Mouse (Mus musculus) forebrain, embryonic 16.5 days (tissue): ENCODE results near the gene Tsen2. TPM values are rescaled to one million over a fixed set of nuclear protein-coding genes. Genes with fewer than 3 reads are reported as not detected.

Experiments
- ATAC-seq: fragments of 200-750 bp; cut with Nextera tagmentation; 2 replicates; pipeline ENCODE4 v1.8.0; 2017; ENCODE audit warnings: mild to moderate bottlenecking, moderate library complexity
- H3K27ac ChIP-seq: fragments of 300-500 bp; sonication (generic); 2 replicates; pipeline ENCODE4 v1.5.1; 2014; ENCODE audit warnings: low read length, control low read depth
- H3K27me3 ChIP-seq: fragments of 300-500 bp; sonication (generic); replicated peaks from 2 replicates; pipeline ENCODE4 v1.6.1; 2014; ENCODE audit warnings: low read length; ENCODE audit not compliant: control insufficient read depth, insufficient read depth
- H3K36me3 ChIP-seq: fragments of 300-500 bp; sonication (generic); 2 replicates; pipeline ENCODE4 v1.6.1; 2014; ENCODE audit not compliant: control insufficient read depth, insufficient read depth
- H3K4me1 ChIP-seq: fragments of 300-500 bp; sonication (generic); replicated peaks from 2 replicates; pipeline ENCODE4 v1.6.1; 2014; ENCODE audit warnings: low read length; ENCODE audit not compliant: control insufficient read depth, insufficient read depth
- H3K4me2 ChIP-seq: fragments of 300-500 bp; sonication (generic); 2 replicates; pipeline ENCODE4 v1.6.1; 2014; ENCODE audit warnings: mild to moderate bottlenecking, low read length, control low read depth
- H3K4me3 ChIP-seq: fragments of 300-500 bp; sonication (generic); replicated peaks from 2 replicates; pipeline ENCODE4 v1.5.1; 2014; ENCODE audit warnings: mild to moderate bottlenecking, low read length, control low read depth
- H3K9ac ChIP-seq: fragments of 300-500 bp; sonication (generic); replicated peaks from 2 replicates; pipeline ENCODE4 v1.6.1; 2014; ENCODE audit warnings: low read depth, low read length, control low read depth
- H3K9me3 ChIP-seq: fragments of 300-500 bp; sonication (generic); 2 replicates; pipeline ENCODE4 v1.6.1; 2016; ENCODE audit warnings: low read length; ENCODE audit not compliant: control insufficient read depth
- WGBS: fragments of 180-500 bp; shearing (Covaris S2); extraction: QIAGEN DNeasy Blood & Tissue Kit; methylation state at CpG from one replicate; pipeline ENCODE4 v1.1.7; 2014; 5-methylcytosine and 5-hydroxymethylcytosine counted together
- polyA plus RNA-seq: library from polyadenylated mRNA; unstranded; fragments of >200 nt; fragmentation: Nextera tagmentation; extraction: Ambion mirVana; gene quantifications from 2 replicates; pipeline ENCODE4 v1.2.1, GENCODE M21; 2015

Gene Tsen2
- polyA plus RNA-seq, 1 experiment from 2014 or later, result 42.8 TPM

- ATAC-seq, result no peak
- no peak overlapping the region for H3K4me2 ChIP-seq
- no peaks in the 10 kb centered on the region for H3K36me3 ChIP-seq
- H3K9me3 ChIP-seq, result 0 out of 2 replicates have a peak, but pooled peaks cover 3% of the 10 kb centered on the region
- H3K27ac ChIP-seq, result no peak overlapping the region
- no peaks in the 10 kb centered on the region for H3K27me3 ChIP-seq
- no peaks in the 10 kb centered on the region for H3K4me1 ChIP-seq
- H3K4me3 ChIP-seq, result no peak overlapping the region
- 87% methylated on average over 3 of the region's 3 CpGs for WGBS
- H3K9ac ChIP-seq, result no peak overlapping the region
Observed at GRCm38 (mm10) chr6:115511447-115511846, 33.0 kb upstream of the Tsen2 start.

DNA sequence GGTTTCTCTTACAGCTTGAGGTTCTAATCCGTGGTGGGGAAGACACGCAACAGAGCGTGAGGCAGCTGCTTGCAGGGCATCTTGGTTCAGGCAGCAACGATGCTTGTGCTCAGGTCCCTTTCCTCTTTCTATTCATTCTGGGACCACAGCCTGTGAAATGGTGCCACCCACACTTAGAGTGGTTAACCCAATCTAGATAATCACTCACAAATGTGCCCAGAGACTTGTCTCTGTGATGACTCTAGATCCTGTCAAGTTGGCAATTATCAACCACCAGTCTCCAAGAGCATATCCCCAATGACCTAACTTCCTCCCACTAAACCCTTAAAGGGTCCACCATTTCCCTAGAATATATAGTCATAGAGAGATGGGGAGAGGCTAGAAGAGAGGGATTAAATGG is 31.3 kb upstream of the Tsen2 start:
- Histone ChIP-seq H3K4me2 (no peak overlapping the region), H3K4me3 (no peak overlapping the region), H3K4me1 (no peaks in the 10 kb centered on the region), H3K36me3 (no peaks in the 10 kb centered on the region), H3K9me3 (0 out of 2 replicates have a peak, but pooled peaks cover 3% of the 10 kb centered on the region), H3K27ac (no peak overlapping the region), H3K27me3 (no peaks in the 10 kb centered on the region), H3K9ac (no peak overlapping the region)
- ATAC-seq, result no peak
- 91% methylated on average over 4 of the region's 4 CpGs for WGBS

DNA sequence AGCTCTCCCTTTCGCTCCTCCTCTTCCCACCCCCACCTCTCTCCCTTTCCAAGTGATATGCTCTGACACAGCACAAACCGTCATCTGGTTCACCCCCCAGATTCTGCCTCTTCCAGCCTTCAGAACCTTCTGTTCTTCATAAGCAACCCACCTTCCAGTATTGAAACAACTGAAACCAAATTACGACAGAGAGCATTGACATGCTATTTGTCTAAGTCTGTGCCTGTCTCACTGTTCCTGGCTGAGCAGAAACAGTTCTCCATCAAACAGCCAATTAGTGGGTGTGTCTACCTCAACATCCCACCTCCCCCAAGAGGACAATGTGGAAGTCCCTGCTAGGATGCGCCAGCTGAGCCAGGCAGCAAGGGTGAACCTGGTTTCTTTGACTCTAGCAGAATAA is 26.6 kb upstream of the Tsen2 start:
- no peak overlapping the region for H3K4me2 ChIP-seq
- H3K4me1 ChIP-seq, result no peaks in the 10 kb centered on the region
- no peak overlapping the region for H3K4me3 ChIP-seq
- no peak for ATAC-seq
- H3K27ac ChIP-seq, result no peak overlapping the region
- 70% methylated on average over 4 of the region's 4 CpGs for WGBS
- no peaks in the 10 kb centered on the region for H3K36me3 ChIP-seq
- no peaks in the 10 kb centered on the region for H3K27me3 ChIP-seq
- no peaks in the 10 kb centered on the region for H3K9me3 ChIP-seq
- H3K9ac ChIP-seq, result no peak overlapping the region

- Histone ChIP-seq H3K36me3 (no peaks in the 10 kb centered on the region), H3K9me3 (no peaks in the 10 kb centered on the region), H3K4me2 (no peak overlapping the region), H3K4me1 (0 out of 2 replicates have a peak, but pooled peaks cover 2% of the 10 kb centered on the region), H3K27me3 (no peaks in the 10 kb centered on the region), H3K27ac (no peak overlapping the region), H3K4me3 (no peak overlapping the region), H3K9ac (no peak overlapping the region)
- 82% methylated on average over 2 of the region's 2 CpGs for WGBS
- no peak for ATAC-seq
Observed at GRCm38 (mm10) chr6:115518352-115518751, 26.1 kb upstream of the Tsen2 start.

- Histone ChIP-seq H3K4me3 (no peak overlapping the region), H3K9me3 (no peaks in the 10 kb centered on the region), H3K4me2 (no peak overlapping the region), H3K4me1 (0 out of 2 replicates have a peak, but pooled peaks cover 2% of the 10 kb centered on the region), H3K36me3 (no peaks in the 10 kb centered on the region), H3K27me3 (no peaks in the 10 kb centered on the region), H3K9ac (no peak overlapping the region), H3K27ac (no peak overlapping the region)
- ATAC-seq, result no peak
- WGBS, result 62% methylated on average over 12 of the region's 12 CpGs
Observed at GRCm38 (mm10) chr6:115519275-115519699, 25.2 kb upstream of the Tsen2 start.

- Histone ChIP-seq H3K9ac (no peak overlapping the region), H3K27me3 (no peaks in the 10 kb centered on the region), H3K27ac (no peak overlapping the region), H3K9me3 (no peaks in the 10 kb centered on the region), H3K4me3 (no peak overlapping the region), H3K4me2 (no peak overlapping the region), H3K36me3 (no peaks in the 10 kb centered on the region), H3K4me1 (0 out of 2 replicates have a peak, but pooled peaks cover 2% of the 10 kb centered on the region)
- ATAC-seq, result no peak
- WGBS, result 89% methylated on average over 1 of the region's 1 CpGs
Observed at GRCm38 (mm10) chr6:115521923-115522322, 22.5 kb upstream of the Tsen2 start.

- H3K36me3 ChIP-seq, result no peaks in the 10 kb centered on the region
- no peaks in the 10 kb centered on the region for H3K27me3 ChIP-seq
- 93% methylated on average over 6 of the region's 6 CpGs for WGBS
- H3K27ac ChIP-seq, result no peak overlapping the region
- H3K4me3 ChIP-seq, result no peak overlapping the region
- 0 out of 2 replicates have a peak, but pooled peaks cover 2% of the 10 kb centered on the region for H3K4me1 ChIP-seq
- H3K9ac ChIP-seq, result no peak overlapping the region
- no peak for ATAC-seq
- no peak overlapping the region for H3K4me2 ChIP-seq
- no peaks in the 10 kb centered on the region for H3K9me3 ChIP-seq
Observed at GRCm38 (mm10) chr6:115522691-115523146, 21.7 kb upstream of the Tsen2 start.

GRCm38 (mm10) chr6:115523201-115523600 is 21.3 kb upstream of the Tsen2 start:
- Histone ChIP-seq H3K4me2 (no peak overlapping the region), H3K27me3 (no peaks in the 10 kb centered on the region), H3K4me1 (0 out of 2 replicates have a peak, but pooled peaks cover 2% of the 10 kb centered on the region), H3K9ac (no peak overlapping the region), H3K9me3 (no peaks in the 10 kb centered on the region), H3K4me3 (no peak overlapping the region), H3K27ac (no peak overlapping the region), H3K36me3 (no peaks in the 10 kb centered on the region)
- WGBS, result 68% methylated on average over 9 of the region's 9 CpGs
- ATAC-seq, result no peak

DNA sequence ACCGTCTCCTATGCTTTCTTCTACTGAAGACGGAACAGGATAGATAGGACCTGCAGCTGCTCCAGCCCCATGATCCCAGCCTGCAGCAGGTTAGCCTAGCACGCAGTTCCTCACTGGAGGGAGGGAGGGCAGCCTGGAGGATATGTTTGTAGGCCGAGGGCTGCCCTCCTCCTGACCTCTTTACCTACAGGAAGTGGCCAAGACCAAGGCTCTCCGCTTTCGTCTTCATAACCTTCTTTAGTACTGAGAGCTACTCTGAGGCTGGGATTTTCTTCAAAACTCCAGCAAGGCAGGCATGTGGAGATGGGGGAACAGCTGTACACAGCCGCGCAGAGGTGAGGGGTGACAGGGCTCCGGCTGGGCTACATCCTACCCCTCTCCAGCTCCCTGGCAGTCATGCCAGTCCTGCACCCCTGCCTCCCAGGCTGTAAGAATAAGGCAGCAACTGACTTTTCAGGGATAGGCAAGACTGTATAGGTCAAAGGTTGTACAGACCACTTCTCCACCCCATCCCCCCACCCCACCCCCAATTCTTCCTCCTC is 19.9 kb upstream of the Tsen2 start:
- 86% methylated on average over 9 of the region's 9 CpGs for WGBS
- Histone ChIP-seq H3K36me3 (no peaks in the 10 kb centered on the region), H3K27me3 (no peaks in the 10 kb centered on the region), H3K9ac (no peak overlapping the region), H3K9me3 (no peaks in the 10 kb centered on the region), H3K4me3 (no peak overlapping the region), H3K4me1 (0 out of 2 replicates have a peak, but pooled peaks cover 2% of the 10 kb centered on the region), H3K4me2 (no peak overlapping the region), H3K27ac (no peak overlapping the region)
- no peak for ATAC-seq

DNA sequence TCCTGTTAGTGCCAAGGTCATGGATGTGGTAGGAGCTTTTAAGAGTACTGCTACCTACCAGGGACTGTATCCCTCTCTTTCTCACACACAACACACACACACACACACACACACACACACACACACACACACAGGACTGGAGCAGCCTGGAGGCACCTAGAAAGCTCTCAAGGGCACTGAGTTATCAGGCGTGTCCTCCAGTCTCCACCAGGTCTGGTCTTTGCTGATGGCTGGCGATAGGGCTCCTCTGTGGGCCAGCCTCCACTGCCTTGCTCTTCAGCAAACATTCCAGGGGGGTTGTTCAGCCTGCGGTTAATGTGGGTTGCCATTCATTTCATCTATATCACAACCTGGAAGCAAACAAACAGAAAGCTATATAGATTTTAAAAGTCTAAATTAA is 17.0 kb upstream of the Tsen2 start:
- Histone ChIP-seq H3K4me1 (0 out of 2 replicates have a peak, but pooled peaks cover 2% of the 10 kb centered on the region), H3K9me3 (no peaks in the 10 kb centered on the region), H3K27ac (no peak overlapping the region), H3K4me3 (no peak overlapping the region), H3K27me3 (no peaks in the 10 kb centered on the region), H3K9ac (no peak overlapping the region), H3K36me3 (no peaks in the 10 kb centered on the region), H3K4me2 (no peak overlapping the region)
- no peak for ATAC-seq
- WGBS, result 95% methylated on average over 3 of the region's 3 CpGs
